Mouse (Mus musculus) neural tube, embryonic 14.5 days (tissue): ENCODE measurements at regions not wholly inside any gene's neighbourhood (a gene's known extent, or its start where the extent isn't known, plus 50 kb on each side); places are given as distances from the start of the nearest gene placed in this dataset.
A peak's percentile ranks its signal among the peaks of the same experiment; 100 is the strongest.

Experiments used
- ATAC-seq: fragments of 200-750 bp; cut with Nextera tagmentation; 2 replicates; pipeline ENCODE4 v1.8.0; 2017; ENCODE audit warnings: low read depth, mild to moderate bottlenecking, moderate TSS enrichment, moderate library complexity
- H3K27ac ChIP-seq: fragments of 300-500 bp; sonication (generic); 2 replicates; pipeline ENCODE4 v1.5.1; 2014; ENCODE audit warnings: low read depth, mild to moderate bottlenecking, control low read depth, low read length, moderate library complexity, mixed read lengths
- H3K27me3 ChIP-seq: fragments of 300-500 bp; sonication (generic); 2 replicates; pipeline ENCODE4 v1.6.1; 2014; ENCODE audit warnings: low read length; ENCODE audit not compliant: control insufficient read depth, insufficient read depth
- H3K36me3 ChIP-seq: fragments of 300-500 bp; sonication (generic); 2 replicates; pipeline ENCODE4 v1.6.1; 2014; ENCODE audit warnings: low read length, mixed read lengths; ENCODE audit not compliant: control insufficient read depth, insufficient read depth
- H3K4me1 ChIP-seq: fragments of 300-500 bp; sonication (generic); 2 replicates; pipeline ENCODE4 v1.6.1; 2014; ENCODE audit warnings: low read length; ENCODE audit not compliant: control insufficient read depth, insufficient read depth
- H3K4me2 ChIP-seq: fragments of 300-500 bp; sonication (generic); 2 replicates; pipeline ENCODE4 v1.6.1; 2014; ENCODE audit warnings: mild to moderate bottlenecking, low read depth, low read length, control low read depth
- H3K4me3 ChIP-seq: fragments of 300-500 bp; sonication (generic); 2 replicates; pipeline ENCODE4 v1.5.1; 2014; ENCODE audit warnings: low read depth, low read length, control low read depth, mixed read lengths
- H3K9ac ChIP-seq: fragments of 300-500 bp; sonication (generic); replicated peaks from 2 replicates; pipeline ENCODE4 v1.6.1; 2014; ENCODE audit warnings: low read depth, mild to moderate bottlenecking, control low read depth, low read length, mixed read lengths
- H3K9me3 ChIP-seq: fragments of 300-500 bp; sonication (generic); 2 replicates; pipeline ENCODE4 v1.6.1; 2016; ENCODE audit warnings: low read length; ENCODE audit not compliant: control insufficient read depth
- WGBS: fragments of 180-500 bp; shearing (Covaris S2); extraction: QIAGEN DNeasy Blood & Tissue Kit; methylation state at CpG from one replicate; pipeline ENCODE4 v1.1.7; 2014; 5-methylcytosine and 5-hydroxymethylcytosine counted together

DNA sequence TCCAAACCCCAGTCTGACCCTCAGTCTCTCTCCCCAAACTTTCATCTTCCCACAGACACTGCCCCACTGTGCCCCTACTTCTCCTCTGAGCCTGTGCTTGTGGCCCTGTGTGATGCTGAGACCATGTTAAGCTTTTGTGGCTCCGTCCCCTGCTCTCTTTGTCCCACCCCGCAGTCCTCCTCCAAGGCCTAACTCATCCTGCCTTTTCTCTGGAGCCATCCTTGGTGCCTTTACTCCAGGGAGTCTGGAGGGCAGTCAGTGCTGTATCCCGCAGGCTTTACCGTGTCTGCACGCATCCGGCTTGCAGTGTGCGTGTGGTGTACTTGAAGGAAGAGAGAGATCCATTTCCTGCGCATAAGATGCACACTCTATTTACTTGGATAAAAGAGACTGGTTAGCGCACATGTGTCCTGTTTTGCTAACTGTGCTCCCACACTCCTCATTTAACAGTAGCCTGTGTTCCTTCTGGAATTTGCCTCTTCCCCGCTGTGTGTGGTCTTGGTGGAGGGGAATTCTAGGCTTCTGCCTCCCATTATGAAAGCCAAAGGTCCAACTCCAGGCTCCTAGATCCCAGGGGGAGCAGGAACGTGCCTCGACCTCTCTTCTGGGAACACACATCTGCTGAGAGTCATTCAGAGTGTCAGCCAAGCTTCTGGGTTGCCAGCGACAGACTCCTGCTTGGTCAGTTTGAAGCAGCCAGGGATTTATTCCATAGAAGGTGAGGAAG lies 230.5 kb upstream of the Zmiz1 start:
- ATAC-seq = no peak
- 81% methylated on average over 13 of the region's 13 CpGs for WGBS
- no peaks in the 10 kb centered on the region for H3K36me3 ChIP-seq
- no peak overlapping the region for H3K4me3 ChIP-seq
- peaks cover 14% of the 10 kb centered on the region for H3K4me1 ChIP-seq
- no peak overlapping the region for H3K9ac ChIP-seq
- H3K27me3 ChIP-seq = no peaks in the 10 kb centered on the region
- no peak overlapping the region for H3K27ac ChIP-seq
- no peaks in the 10 kb centered on the region for H3K9me3 ChIP-seq
- no peak overlapping the region for H3K4me2 ChIP-seq

DNA sequence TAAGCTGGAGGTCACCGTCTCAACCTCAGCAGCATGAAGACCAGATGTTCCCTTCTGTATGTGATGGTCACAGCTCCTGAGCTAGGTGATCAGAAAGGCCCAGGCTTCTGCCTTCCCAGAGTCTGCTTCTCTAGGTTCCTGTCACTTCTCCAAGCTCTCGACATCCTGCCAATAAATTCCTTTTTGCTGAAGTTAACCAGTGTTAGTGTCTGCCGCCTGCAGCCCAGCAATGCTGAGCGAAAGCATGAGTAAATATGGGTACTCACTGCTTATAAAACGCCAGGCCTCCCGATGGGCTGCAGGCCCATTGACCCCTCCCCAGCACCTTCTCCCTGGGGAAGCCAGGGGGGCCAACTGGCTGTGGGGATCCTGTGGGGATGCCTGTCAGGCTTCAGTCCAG lies 229.4 kb upstream of the Zmiz1 start:
- WGBS = 32% methylated on average over 6 of the region's 6 CpGs
- H3K9ac ChIP-seq = no peak overlapping the region
- H3K36me3 ChIP-seq = no peaks in the 10 kb centered on the region
- H3K27me3 ChIP-seq = no peaks in the 10 kb centered on the region
- H3K4me2 ChIP-seq = no peak overlapping the region
- H3K4me1 ChIP-seq = peaks cover 14% of the 10 kb centered on the region
- no peak overlapping the region for H3K4me3 ChIP-seq
- no peak overlapping the region for H3K27ac ChIP-seq
- H3K9me3 ChIP-seq = no peaks in the 10 kb centered on the region
- ATAC-seq = no peak

DNA sequence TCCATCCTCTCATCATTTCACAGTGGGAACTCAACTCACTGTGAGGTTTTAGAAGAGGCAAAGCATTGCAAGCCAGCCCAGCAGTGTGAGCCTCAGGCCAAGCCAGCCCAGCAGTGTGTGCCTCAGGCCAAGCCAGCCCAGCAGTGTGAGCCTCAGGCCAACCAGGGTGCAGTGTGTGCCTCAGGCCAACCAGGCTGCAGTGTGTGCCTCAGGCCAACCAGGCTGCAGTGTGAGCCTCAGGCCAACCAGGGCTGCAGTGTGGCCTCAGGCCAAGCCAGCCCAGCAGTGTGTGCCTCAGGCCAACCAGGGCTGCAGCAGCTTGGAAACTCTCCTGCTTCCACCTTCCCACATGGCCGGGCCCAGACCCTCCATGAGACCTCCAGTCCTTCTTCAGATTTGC lies 227.1 kb upstream of the Zmiz1 start:
- H3K9me3 ChIP-seq = no peaks in the 10 kb centered on the region
- no peaks in the 10 kb centered on the region for H3K27me3 ChIP-seq
- H3K9ac ChIP-seq = no peak overlapping the region
- no peaks in the 10 kb centered on the region for H3K36me3 ChIP-seq
- ATAC-seq = no peak; the same call in 1 of the 2 replicates
- H3K27ac ChIP-seq = no peak overlapping the region
- H3K4me1 ChIP-seq = no peaks in the 10 kb centered on the region; the same call in none of the 2 replicates
- no peak overlapping the region for H3K4me2 ChIP-seq
- WGBS = 73% methylated on average over 1 of the region's 1 CpGs
- H3K4me3 ChIP-seq = no peak overlapping the region

DNA sequence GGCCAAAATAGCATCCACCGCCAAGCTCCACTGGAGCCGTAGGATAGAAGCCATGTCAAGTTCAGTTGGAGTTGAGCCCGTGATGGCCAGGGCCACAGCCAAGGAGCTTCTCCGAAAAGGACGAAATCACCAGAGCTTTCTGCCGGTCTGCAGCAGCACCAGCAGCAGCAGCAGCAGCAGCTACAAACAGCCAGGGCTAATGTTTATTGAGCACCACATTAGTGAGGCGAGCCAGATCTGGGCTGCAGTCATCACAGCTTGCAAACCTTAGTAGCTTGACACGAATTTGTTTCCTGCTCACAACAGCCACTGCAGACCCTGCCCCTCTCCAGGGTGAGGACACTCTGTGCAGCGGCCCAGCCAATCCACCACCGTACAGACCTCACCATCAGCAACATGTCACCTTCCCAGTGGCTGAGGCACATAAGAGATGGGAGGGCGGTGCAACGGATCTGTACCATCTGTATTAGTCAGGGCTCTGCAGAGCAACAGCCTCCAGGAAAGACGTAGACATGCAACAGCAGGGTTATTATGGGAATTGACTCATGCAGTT lies 222.5 kb upstream of the Zmiz1 start:
- peak overlapping the region; percentile 36 for H3K27ac ChIP-seq
- H3K4me2 ChIP-seq = no peak overlapping the region
- 0 out of 2 replicates have a peak, but pooled peaks have one; percentile 35 for ATAC-seq
- no peaks in the 10 kb centered on the region for H3K9me3 ChIP-seq
- 72% methylated on average over 13 of the region's 13 CpGs for WGBS
- no peaks in the 10 kb centered on the region for H3K4me1 ChIP-seq
- no peak overlapping the region for H3K4me3 ChIP-seq
- H3K9ac ChIP-seq = no peak overlapping the region
- H3K36me3 ChIP-seq = no peaks in the 10 kb centered on the region
- no peaks in the 10 kb centered on the region for H3K27me3 ChIP-seq

DNA sequence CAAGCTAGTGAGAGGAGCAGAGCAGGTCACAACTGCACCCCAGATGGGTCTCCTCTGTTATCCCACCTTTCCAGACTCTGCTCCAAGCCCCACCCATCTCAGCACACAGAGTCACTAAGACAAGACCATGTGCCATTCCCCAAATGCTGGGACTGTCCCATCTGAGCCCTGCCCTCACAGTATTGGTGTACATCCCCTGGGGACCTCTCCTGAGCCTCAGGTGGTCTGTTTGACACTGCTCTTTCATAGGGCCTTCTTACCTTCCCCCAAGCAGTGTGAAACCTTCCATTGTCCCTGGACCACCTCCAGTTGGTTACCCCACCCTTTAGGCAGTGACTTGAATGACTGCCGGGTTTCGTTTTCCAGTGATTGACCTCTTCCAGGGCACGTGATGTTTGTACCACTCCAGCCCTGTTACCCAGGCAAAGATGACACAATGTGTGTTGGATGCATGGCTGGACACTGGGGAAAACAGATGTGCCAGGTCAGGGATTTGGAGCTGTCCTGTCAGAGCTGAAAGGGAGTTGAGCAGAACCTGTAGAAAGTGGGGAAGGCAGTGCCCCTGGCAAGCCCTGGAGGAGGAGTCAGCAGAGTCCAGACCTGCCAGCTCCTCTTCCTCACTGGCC lies 219.5 kb upstream of the Zmiz1 start:
- peaks cover 12% of the 10 kb centered on the region for H3K4me1 ChIP-seq
- no peaks in the 10 kb centered on the region for H3K27me3 ChIP-seq
- no peak for ATAC-seq

DNA sequence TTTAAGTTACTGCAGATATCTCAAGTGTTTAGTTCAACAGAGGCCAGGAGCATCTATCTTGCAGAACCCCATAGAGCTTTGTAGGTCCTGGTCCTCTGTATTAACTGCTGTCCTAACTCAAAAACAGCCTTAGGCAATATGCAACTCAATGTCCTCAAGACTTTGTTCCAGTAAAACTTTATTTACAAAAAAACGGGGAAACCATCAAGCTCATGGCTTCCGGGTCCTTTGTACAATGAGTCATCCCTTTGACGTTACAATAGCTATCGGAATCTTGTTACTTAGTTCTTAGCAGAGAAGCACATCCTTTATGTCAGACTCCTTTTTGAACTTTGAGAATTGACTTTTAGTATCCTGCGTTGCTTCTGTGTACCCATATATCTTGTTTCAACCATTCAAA lies 216.2 kb upstream of the Zmiz1 start:
- Histone ChIP-seq H3K4me1 (peaks cover 12% of the 10 kb centered on the region), H3K27me3 (no peaks in the 10 kb centered on the region), H3K27ac (peak overlapping the region; percentile 68), H3K4me2 (no peak overlapping the region), H3K9ac (no peak overlapping the region), H3K4me3 (no peak overlapping the region), H3K36me3 (no peaks in the 10 kb centered on the region), H3K9me3 (no peaks in the 10 kb centered on the region)
- WGBS = 74% methylated on average over 5 of the region's 5 CpGs
- ATAC-seq = no peak

More for the DNA sequence above, 219.5 kb upstream of the Zmiz1 start:
- Histone ChIP-seq H3K27ac (no peak overlapping the region), H3K9ac (no peak overlapping the region), H3K4me3 (no peak overlapping the region), H3K9me3 (no peaks in the 10 kb centered on the region), H3K36me3 (no peaks in the 10 kb centered on the region), H3K4me2 (no peak overlapping the region)
- WGBS = 63% methylated on average over 3 of the region's 3 CpGs

DNA sequence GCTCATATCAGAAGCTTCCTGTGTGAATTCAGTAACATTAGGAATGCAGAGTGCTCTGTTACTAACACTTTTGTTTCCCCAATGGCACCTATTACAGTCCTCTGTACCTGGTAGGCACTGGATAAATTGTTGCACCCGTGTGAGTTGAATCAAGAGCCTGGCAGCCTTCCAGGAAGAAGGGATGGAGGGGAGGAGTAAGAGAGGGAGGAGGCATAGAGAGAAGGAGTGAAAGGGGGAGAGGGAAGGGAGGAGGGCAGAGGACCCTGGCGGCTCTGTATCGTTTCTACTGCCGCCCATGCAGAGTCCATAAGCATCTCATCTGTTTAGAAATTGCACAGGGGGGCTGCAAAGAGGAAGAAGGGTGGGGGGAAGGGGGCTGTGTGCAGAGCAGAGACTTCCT lies 215.7 kb upstream of the Zmiz1 start:
- ATAC-seq = peak; percentile 84
- 9% methylated on average over 4 of the region's 4 CpGs for WGBS

DNA sequence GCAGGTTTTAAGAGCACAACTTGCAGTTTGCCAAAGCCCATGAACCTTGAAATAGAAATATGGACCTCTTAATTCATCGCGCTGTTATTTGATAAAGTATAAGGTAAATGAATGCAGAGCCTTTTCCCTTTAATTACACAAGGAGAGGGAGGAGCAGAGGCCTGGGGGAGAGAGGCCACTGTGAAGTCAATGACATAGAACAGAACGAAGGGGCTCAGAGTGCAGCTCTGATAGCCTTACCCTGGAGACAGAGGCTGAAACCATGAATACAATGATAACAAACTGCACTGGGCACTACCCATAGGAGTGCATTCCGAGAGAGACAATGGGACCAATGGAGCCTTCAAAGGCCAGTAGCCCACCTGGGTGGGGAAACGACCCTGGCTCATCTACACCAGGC lies 215.3 kb upstream of the Zmiz1 start:
- peak; percentile 57 for ATAC-seq
- no peaks in the 10 kb centered on the region for H3K36me3 ChIP-seq
- no peak overlapping the region for H3K4me3 ChIP-seq
- no peaks in the 10 kb centered on the region for H3K27me3 ChIP-seq
- no peaks in the 10 kb centered on the region for H3K9me3 ChIP-seq
- peaks cover 12% of the 10 kb centered on the region for H3K4me1 ChIP-seq
- no peak overlapping the region for H3K9ac ChIP-seq
- WGBS = 35% methylated on average over 5 of the region's 5 CpGs
- peak overlapping the region; percentile 68 for H3K27ac ChIP-seq
- H3K4me2 ChIP-seq = no peak overlapping the region

More for the DNA sequence above, 215.7 kb upstream of the Zmiz1 start:
- H3K36me3 ChIP-seq = no peaks in the 10 kb centered on the region
- no peak overlapping the region for H3K4me3 ChIP-seq
- H3K9ac ChIP-seq = no peak overlapping the region
- H3K9me3 ChIP-seq = no peaks in the 10 kb centered on the region
- peak overlapping the region; percentile 68 for H3K27ac ChIP-seq
- H3K4me1 ChIP-seq = peaks cover 12% of the 10 kb centered on the region
- no peaks in the 10 kb centered on the region for H3K27me3 ChIP-seq
- H3K4me2 ChIP-seq = no peak overlapping the region

DNA sequence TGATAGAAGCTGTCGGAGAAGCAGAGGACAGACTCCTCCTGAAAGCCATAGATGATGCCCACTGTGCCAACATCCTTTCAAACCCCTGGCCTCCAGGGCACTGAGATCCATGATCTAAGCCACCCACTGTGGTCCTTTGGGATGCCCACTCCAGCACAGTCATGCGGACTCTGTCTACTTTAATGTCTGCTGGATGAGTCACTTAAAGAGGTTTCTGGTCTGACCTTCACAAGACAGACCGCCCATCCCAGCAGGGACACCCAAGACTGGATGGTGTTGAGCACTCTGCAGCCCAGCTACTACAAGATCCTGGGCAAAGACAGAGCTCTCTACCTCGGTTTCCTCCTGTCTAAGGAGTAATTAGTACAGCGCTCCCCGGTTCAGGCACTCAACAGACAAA lies 214.1 kb upstream of the Zmiz1 start:
- no peak overlapping the region for H3K9ac ChIP-seq
- WGBS = 90% methylated on average over 6 of the region's 6 CpGs
- H3K27ac ChIP-seq = no peak overlapping the region
- H3K4me3 ChIP-seq = no peak overlapping the region
- H3K9me3 ChIP-seq = no peaks in the 10 kb centered on the region
- ATAC-seq = no peak
- H3K4me2 ChIP-seq = no peak overlapping the region
- peaks cover 12% of the 10 kb centered on the region for H3K4me1 ChIP-seq
- no peaks in the 10 kb centered on the region for H3K27me3 ChIP-seq
- no peaks in the 10 kb centered on the region for H3K36me3 ChIP-seq
